Mouse (Mus musculus): ENCODE results near the gene Dus2.

Gene Dus2

DNA sequence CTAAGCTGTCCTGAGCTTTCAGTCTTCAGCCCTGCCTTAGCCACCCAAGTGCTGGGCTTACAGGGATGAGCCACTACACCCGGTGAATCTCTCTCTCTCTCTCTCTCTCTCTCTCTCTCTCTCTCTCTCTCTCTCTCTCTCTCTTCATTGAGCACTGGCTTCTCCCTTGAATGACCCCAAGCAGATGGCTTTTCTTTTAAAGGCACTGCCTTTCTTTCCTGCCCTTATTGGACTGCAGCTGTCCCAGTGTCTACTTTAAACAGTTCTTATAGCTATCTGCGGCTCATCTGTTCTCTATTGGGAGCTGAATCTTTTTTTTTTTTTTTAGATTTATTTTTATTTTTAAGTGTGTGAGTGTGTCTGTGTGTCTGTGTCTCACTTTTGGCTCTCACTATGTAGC lies 51.9 kb downstream of the Dus2 start:
- no peak for DNase-seq (ENCODE audit: low read depth in 1 of 2, low spot score in 2 of 2)

DNA sequence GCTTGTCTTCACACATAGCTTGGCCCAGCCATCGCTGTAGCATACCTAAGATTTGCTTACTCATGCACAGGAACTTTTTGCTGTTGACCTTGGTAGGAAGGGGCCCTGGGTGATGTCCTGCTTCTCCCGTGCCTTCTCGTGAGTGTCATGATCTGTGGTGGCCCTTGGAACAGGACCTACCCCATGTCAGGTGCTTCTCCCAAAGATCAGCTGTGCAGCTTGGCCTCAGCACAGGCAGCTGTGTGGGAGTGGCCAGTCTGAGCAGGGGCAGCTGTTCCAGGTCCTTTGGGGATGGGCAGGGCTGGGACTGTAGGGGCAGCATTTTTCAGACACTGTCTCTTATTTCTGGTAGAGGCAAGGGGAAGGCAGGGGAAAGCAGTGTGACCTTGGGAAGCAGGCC lies 53.0 kb downstream of the Dus2 start:
- DNase-seq (ENCODE audit: low read depth in 1 of 2, low spot score in 2 of 2) = no peak

DNA sequence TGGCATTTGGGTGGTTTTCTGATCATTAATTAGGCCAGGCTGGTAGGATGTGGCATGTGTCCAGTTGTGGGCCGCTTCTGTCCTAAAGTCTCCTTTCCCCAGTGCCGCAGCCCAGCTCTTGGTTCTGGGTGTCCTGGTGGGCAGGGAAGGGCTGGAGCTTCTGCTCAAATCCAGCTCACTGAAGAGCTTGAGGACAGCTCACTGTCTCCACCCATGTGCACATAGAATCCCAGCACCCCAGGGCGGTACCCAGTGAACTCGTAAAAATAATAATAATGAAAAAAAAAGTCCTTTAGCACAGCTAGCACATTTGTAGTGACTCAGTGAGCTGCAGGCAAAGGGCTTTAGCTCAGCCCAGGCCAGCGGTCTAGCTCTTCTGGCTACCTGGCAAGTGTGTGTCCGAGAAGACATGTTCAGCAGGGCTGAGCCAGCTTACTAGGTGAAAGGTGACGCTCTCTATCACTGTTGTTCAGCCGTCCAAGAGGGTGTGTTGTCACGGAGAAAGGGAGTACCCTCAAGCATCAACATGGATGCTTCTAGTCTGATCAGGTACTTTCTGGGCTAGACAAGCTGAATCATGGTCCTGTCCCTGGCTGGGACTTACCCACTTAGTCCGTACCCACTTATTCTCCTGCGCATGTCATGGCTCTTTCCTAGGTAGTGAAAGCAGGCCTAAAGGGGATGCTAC lies 55.9 kb downstream of the Dus2 start:
- DNase-seq (ENCODE audit: low read depth in 1 of 2, low spot score in 2 of 2) = no peak

DNA sequence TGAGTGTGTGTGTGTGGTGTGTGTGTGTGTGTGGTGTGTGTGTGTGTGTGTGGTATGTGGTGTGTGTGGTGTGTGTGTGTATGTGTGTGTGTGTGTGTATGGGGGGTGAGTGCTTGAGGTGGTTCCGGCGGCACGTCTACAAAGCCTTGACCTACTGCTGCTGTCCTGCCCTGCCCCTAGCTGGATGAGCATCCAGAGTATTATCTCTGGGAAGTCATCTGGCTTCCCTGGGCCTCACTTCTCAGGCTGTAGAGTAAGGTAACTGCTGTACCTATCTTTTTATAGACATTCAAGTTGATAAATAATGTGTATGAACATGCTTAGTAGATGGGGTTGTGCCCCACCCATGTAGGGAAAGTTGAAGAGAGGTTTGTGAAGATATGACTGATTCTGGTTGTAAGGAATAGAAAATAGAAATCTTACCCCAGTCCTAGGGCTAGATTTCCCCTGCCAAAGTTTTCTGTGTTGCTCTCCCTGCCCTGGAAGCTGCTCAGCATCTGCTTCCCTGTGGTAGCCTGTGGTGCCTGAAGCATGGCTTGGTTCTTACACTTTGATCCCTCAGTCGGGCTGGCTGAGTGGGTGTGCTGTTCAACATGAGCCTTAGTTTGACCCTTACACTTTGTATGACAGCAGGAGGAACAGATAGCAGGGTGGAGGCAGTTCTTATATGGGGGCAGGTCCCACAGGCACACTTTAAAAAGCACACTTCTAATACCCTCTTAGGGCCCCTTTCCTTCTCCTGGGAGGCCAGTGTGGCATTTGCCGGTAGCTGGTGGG lies 56.9 kb downstream of the Dus2 start:
- DNase-seq (ENCODE audit: low read depth in 1 of 2, low spot score in 2 of 2) = no peak

DNA sequence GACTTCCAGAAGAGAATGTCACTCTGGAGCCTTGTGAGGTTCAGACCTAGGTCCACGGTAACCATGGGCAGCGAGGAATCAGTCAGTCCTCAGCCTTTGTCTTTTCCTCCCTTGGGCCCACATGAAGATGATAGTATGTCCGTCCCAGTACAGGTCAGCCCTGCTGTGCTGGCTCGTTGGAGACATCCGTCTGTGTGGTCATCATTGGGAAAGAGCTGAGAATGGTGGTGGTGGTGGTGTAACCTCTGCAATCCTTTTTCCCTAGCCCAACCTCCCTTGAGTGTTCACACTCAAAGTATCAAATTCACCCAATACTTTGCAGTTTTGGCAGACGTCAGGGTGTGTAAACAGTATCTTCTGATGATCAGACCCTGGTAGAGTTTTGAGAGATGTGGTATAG lies 58.7 kb downstream of the Dus2 start:
- no peak for DNase-seq (ENCODE audit: low read depth in 1 of 2, low spot score in 2 of 2)

DNA sequence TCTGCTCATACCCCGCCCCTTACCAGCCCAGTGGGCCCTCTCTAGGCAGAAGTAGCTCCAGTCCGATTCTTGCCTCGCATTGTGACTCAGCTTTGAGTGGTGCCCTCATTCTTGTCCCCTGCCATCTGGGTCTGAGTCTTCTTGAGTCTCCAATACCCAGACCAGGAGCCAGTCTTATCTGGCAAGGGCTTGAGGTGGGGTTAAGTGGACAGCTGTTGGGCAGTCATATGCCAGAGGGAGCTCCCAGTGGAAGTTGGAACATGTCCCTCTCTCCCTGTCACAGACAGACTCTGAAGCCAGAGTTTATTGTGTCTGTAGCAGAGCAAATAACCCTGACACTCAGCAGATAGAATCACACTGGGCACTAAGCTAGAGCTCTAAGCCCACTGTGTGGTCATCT lies 59.9 kb downstream of the Dus2 start:
- DNase-seq (ENCODE audit: low read depth in 1 of 2, low spot score in 2 of 2) = no peak

DNA sequence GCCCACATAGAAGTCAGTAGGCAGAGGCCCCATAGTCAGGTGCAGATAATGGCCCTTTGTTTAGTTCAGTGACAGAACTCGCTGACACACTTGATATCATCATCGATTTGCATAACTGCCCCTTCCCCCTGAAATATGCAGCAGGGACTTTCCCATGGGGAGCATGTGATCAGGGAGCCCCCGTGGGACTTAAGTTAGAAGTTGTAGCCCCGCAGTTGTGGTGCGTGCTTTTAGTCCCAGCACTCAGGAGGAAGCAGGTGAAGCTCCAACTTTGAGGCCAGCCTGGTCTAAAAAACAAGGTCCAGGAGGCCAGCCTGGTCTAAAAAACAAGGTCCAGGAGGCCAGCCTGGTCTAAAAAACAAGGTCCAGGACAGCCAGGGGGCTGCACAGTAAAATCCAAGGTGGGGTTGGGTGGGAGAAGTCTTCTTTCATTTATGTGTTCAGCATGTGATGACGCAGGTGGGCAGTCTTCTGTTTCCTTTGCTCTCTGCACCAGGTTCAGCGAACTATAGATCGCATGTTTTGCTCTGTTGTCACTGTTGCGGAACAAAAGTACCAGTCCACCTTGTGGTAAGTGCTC lies 61.5 kb downstream of the Dus2 start:
- DNase-seq (ENCODE audit: low read depth in 1 of 2, low spot score in 2 of 2) = peak in 1 of 2 experiments; percentile 17

DNA sequence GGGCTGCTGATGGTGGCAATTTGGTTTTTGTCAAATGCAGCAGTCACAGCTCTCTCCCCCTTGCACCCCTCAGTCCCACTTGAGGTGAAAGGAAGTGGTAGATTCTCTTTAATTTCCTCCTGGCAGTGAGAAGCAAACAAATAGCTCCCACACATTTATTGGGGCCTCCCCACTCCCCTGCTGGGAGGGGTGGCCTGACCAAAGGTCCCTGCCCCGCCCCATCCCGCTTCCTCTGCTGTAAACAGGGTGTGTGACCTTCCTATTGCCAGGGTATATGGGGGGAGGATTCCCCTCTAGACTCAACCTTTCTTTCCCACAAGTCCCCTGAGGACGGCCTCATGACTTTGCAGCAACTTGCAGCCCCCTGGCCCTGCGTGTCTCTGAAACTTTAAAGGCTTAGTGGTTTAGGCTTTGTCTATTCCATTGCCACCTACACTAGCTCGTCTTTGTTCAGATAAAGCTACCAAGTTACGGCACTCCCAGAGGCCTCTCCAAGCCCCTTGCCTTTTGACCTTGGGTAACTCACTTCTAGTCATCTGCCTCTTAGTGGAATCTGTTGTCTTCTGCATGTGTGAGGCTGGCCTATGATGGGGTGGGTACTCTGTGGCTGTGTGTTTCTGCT lies 63.2 kb downstream of the Dus2 start:
- peak in 1 of 2 experiments; percentile 47 for DNase-seq (ENCODE audit: low read depth in 1 of 2, low spot score in 2 of 2)

DNA sequence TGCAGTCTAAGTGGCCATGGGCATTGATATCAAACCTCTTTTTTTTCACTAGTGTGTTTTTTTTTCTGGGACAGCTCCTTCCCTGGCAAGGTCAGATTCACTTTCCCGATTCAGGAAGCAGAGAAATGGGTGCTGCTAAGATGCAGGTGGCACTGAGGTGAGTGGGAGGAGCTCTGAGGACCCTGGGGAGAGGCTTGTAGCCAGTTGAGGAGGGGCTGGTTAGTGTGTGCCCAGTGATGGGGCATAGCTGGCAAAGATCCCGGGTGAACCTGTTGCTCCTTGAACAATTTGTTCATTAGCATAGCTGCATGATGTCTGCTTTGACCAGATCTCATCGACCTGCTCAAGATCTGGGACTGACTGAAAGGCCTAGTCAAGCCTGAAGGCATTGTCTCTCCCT lies 63.9 kb downstream of the Dus2 start:
- DNase-seq (ENCODE audit: low read depth in 1 of 2, low spot score in 2 of 2) = no peak

DNA sequence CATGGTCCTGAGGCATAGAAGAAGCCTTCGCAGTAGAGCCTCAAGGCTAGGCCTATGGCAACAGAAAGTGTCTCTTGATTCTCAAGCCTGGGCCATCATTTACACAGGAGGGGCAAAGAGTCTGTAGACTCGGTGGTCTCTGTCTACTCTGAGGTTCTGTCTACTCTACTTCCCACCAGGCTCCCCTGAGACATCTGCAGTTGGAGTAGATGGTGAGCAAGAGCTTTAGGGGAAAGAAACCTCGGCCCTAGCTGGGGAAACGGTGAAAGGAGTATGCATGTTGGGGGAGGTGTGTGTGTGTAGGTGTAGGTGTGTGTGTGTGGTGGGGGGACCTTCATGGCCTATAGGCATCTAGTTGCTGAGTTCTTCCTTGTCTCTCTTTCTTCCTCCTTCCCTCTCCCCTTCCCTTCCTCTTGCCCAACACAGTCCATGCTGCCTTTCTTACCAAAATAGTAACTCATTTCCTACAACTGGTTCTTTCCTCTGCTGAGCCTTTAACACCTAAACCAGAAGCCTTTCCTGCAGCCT lies 65.4 kb downstream of the Dus2 start:
- no peak for DNase-seq (ENCODE audit: low read depth in 1 of 2, low spot score in 2 of 2)

DNA sequence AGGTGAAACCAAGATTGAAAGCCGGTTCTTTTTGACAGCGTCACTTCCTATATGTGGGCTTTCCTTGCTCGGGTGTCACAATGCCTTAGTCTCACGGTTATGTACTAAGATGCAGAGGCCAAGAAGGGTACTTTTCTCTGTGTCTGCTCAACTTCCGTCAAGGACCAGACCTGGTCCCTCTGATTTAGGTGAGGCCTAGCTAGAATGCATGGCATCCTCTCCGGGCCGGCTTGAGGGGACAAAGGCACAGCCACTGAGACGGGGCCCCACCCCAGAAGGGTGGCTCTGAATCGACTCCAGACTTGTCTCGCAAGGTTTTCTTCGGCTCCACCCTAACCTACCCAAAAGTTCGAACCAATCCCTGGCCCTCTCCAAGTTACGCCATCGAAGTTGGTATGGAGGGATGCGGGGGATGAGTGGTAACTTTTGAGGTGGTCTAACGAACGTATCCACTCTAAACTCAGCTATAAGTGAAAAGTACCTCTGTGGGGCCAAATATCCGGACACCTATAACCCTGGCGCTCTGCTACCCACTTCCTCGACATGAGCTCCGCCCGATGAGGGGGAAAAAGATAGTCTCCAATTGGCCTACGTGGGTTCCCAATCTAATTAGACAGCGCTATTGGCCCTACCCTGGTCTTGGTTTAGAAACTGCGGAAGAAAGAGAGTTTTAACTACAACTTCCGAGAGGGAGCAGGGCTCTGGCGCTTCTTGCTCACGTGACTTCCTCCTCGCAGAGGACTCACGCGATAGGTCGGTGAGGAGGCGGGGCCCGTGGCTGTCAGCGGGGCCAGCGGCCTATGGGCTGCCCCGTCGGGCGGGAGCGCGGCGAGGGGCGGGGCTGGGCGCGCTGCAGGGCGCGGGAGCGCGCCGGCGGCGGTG lies 67.8 kb downstream of the Dus2 start, which contains the start of gene Nfatc3:
TSS of gene Nfatc3 (plus strand) at position 110 of the 882 bp plus-strand sequence.
- DNase-seq (ENCODE audit: low read depth in 1 of 2, low spot score in 2 of 2) = peak; percentile 91 to 96

DNA sequence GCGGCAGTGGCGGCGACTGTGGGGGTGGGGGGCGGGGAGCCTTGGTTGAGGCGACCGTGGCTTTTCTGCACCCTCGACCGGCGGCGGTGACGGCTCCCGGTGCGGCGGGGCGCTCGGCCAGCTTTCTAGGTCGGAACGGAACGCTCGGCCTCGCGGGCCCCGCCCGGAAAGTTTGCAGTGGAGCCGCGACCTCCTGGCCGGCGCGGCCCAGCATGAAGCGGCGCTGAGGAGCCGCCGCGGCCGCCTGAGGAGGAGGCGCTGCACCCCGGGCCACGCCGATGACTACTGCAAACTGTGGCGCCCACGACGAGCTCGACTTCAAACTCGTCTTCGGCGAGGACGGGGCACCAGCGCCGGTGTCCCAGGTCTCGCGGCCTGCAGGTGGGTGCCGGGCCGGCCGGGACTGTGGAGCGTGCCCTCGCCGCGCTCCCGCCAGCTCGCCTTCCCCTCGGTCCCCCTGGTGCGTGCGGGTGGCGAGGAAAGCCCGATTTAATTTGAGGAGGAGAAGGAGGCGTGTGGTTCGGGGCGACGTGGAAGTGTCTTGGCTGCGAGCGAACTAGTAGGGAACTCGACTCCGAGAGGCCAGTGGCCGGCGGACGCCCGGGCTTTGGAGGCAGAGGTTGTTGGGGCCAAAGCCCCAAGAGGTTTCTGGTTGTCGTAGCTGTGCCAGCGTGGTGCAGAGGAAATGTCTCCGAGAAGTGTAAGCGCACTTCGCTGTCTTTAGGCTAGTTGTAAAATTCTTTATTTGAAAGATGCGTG lies 68.7 kb downstream of the Dus2 start:
- peak; percentile 27 to 33 for DNase-seq (ENCODE audit: low read depth in 1 of 2, low spot score in 2 of 2)

DNA sequence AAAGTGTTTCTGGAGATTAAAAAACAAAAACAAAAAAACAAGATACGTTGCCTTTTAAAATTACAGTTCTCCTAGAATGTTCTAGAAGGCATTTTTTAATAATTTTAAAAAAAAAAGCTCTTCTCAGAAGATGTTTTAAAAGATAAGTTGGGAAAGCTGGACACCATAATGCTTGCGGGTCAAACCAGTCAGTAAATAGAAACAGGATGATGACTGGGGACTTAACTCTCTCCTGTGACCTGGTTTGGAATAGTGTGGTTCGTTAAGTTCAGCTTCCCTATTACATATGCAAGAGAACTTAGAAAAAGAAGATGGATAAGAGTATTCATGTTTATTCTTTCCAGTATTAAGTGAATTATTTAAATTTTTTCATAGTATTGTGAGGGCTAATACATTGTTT lies 69.4 kb downstream of the Dus2 start:
- DNase-seq (ENCODE audit: low read depth in 1 of 2, low spot score in 2 of 2) = no peak

DNA sequence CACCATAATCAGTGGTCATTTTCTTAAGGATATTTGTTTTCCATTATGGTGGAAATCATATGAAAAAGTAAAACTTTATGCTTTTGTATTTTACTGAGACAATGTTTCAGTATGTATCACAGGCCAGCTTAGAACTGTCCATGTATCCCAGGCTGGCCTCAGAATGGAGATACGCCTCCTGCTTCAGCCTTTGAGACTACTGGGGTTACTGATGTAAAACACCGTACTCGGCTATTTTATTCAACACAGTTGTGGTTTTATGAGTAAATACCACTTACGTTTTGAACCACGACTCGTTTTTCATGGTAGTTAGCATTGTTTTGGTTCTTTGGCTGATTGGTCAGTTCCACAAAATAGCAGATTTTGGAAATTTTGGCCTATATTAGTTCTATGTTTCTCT lies 70.5 kb downstream of the Dus2 start:
- DNase-seq (ENCODE audit: low read depth in 1 of 2, low spot score in 2 of 2) = no peak

DNA sequence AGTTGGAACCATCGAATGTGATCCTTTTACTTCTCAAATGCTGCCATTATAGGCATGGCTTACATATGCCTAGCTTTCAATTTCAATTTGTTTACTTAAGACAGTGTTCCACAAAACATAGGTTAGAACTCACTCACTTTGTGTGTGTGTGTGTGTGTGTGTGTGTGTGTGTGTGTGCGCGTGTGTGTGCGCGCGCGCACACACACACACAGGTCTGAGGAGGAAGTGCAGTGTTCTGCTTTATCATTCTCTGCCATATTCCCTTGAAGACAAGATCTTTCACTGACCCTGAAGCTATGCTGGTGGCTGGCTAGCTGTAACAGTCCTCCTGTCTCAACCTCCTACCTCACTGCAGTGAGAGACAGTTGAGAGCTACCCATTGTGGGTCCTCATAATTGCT lies 71.9 kb downstream of the Dus2 start:
- DNase-seq (ENCODE audit: low read depth in 1 of 2, low spot score in 2 of 2) = no peak

DNA sequence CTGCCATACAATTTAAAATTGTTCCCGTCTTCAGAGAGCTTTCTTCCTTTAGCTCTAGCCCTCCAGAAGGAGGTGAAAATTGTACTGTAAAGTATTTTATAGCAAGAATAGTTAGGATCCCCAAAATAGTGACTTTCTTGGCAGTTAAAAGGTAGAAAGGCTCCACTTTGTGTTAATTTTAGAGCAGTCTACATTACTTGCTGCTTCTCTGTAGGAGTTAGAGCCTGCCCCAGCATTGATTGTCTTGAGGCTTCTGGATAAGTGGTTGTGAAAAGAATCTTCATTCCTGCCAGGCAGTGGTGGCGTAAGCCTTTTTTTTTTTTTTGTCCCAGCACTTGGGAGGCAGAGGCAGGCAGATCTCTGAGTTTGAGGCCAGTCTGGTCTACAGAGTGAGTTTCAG lies 75.6 kb downstream of the Dus2 start:
- DNase-seq (ENCODE audit: low read depth in 1 of 2, low spot score in 2 of 2) = no peak

DNA sequence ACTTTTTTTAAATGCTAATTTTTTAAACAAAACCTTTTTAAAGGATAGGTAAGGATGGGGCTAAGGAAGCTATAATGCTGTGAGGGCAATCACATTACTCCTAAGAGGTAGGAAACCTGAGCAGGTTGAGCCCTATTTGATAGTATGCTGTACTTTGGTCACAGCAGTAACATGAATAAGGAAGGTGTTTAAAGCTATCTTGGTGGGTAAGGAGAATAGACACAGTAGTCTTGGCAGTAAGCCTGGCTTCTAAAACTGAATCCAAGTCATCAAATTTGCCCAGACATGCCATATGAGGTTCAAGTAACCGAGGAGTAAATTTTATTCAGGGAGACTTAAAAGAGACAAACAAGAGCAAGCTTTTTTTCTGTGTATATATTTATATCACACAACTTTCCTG lies 78.4 kb downstream of the Dus2 start:
- DNase-seq (ENCODE audit: low read depth in 1 of 2, low spot score in 2 of 2) = no peak

DNA sequence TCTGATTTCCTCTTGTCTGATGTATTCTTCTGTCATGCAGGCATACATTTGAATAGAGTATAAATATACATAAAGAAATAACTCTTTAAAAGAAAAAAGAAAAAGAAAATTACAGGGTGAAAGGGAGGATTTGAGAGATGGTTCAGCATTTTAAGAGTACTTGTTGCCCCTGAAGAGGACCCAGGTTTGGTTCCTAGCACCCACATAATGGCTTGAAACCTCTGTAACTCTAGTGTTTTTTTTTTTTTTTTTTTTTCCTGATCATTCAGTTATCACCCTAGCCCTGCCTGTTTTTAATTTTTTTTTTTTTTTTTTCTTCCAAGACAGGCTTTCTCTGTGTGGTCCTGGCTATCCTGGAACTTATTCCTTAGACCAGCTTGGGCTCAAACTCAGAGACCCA lies 81.0 kb downstream of the Dus2 start:
- DNase-seq (ENCODE audit: low read depth in 1 of 2, low spot score in 2 of 2) = no peak

DNA sequence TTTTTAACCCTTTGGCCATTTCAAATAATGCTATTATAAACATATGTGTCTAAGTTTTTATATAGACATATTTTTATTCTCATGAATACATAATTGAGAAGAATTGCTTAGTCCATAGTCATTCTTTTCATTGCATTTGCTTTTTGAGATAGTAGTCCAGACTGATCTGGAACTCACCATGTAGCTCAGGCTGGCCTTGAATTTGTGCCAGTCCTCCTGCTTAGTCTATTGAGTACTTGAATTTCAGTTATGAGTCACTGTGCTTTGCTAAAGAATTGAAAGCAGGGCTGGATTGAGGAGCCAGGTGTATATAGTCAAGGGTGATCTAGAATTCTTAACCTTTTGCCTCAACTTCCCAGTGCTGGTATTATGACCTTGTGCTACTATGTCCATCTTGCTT lies 83.1 kb downstream of the Dus2 start:
- no peak for DNase-seq (ENCODE audit: low read depth in 1 of 2, low spot score in 2 of 2)

DNA sequence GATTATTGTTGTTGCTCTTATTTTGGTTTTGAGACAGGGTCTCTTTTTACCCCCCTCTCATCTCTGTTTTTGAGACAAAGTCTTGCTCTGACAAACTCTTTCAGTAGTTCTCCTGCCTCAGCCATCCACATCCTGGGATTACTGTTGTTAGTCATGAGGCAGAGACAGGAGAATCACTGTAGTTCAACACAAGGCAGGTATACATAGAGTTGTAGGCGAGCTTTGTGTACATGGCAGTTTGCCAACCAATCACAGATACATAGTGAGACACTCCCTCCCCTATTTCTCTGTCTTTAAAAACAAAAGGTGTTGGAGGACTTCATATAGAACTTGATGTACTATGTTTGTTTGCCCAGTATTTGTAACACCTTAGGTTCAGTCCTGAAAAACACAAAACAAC lies 83.5 kb downstream of the Dus2 start:
- DNase-seq (ENCODE audit: low read depth in 1 of 2, low spot score in 2 of 2) = no peak
